Mouse (Mus musculus): ENCODE measurements around the gene Maged1.
"Not testable (repeated sequence)": the region's sequence is repeated elsewhere in the genome, so short reads cannot be mapped to it uniquely, and the experiment has no call there.

The Maged1 gene

GRCm38 (mm10) chrX:94541918-94542355, at the start of gene Maged1:
Maged1 (minus strand) TSS chrX:94542143.
- DNase-seq (ENCODE audit: low spot score) = peak; percentile 61

GRCm38 (mm10) chrX:94580251-94580650, 38.3 kb upstream of the Maged1 start:
- no peak for DNase-seq (ENCODE audit: low spot score)

- no peak for DNase-seq (ENCODE audit: low spot score)
These were observed 22.8 kb upstream of the Maged1 start for GRCm38 (mm10) chrX:94564694-94565093.

- DNase-seq (ENCODE audit: low spot score) = no peak
These were observed 20.4 kb upstream of the Maged1 start for GRCm38 (mm10) chrX:94562392-94562791.

- no peak for DNase-seq (ENCODE audit: low spot score)
These were observed 6.3 kb upstream of the Maged1 start for GRCm38 (mm10) chrX:94548227-94548626.

GRCm38 (mm10) chrX:94545941-94546340, 4.0 kb upstream of the Maged1 start:
- DNase-seq (ENCODE audit: low spot score) = no peak

- no peak for DNase-seq (ENCODE audit: low spot score)
These were observed 3.0 kb upstream of the Maged1 start for GRCm38 (mm10) chrX:94544923-94545322.

GRCm38 (mm10) chrX:94542536-94542935, 593 bp upstream of the Maged1 start:
- DNase-seq (ENCODE audit: low spot score) = no peak

GRCm38 (mm10) chrX:94541206-94541605, 737 bp downstream of the Maged1 start:
- no peak for DNase-seq (ENCODE audit: low spot score)

- DNase-seq (ENCODE audit: low spot score) = no peak
These were observed 1.4 kb downstream of the Maged1 start for GRCm38 (mm10) chrX:94540341-94541201.

GRCm38 (mm10) chrX:94534346-94534745, 7.6 kb downstream of the Maged1 start:
- no peak for DNase-seq (ENCODE audit: low spot score)

- no peak for DNase-seq (ENCODE audit: low spot score)
These were observed 11.6 kb downstream of the Maged1 start for GRCm38 (mm10) chrX:94530301-94530700.

GRCm38 (mm10) chrX:94522166-94522565, 19.8 kb downstream of the Maged1 start:
- DNase-seq (ENCODE audit: low spot score) = no peak

- no peak for DNase-seq (ENCODE audit: low spot score)
These were observed 33.5 kb downstream of the Maged1 start for GRCm38 (mm10) chrX:94508442-94508819.

GRCm38 (mm10) chrX:94507698-94508441, 34.1 kb downstream of the Maged1 start:
- DNase-seq (ENCODE audit: low spot score) = not testable (repeated sequence)

- no peak for DNase-seq (ENCODE audit: low spot score)
These were observed 55.7 kb downstream of the Maged1 start for GRCm38 (mm10) chrX:94486001-94486792.
